Mouse (Mus musculus) liver, adult 2 months (tissue): ENCODE results near the gene Rln1. TPM values are rescaled to one million over a fixed set of nuclear protein-coding genes. Genes with fewer than 3 reads are reported as not detected.

Source experiments
- DNase-seq: peaks from one replicate; pipeline ENCODE4 v3.0.0-alpha.2; 2011; ENCODE audit warnings: low read depth, low spot score; ENCODE audit errors: extremely low read depth
- H3K27ac ChIP-seq: fragments of 200-500 bp; replicated peaks from 2 replicates; pipeline ENCODE4 v1.5.1; 2012; ENCODE audit warnings: low read depth, mild to moderate bottlenecking, control low read depth, inconsistent platforms, low read length; ENCODE audit not compliant: insufficient read depth
- H3K27me3 ChIP-seq: fragments of 200-500 bp; 2 replicates; pipeline ENCODE4 v1.6.1; 2012; ENCODE audit warnings: mild to moderate bottlenecking, moderate library complexity, low read length, inconsistent platforms; ENCODE audit not compliant: control insufficient read depth, insufficient read depth
- H3K36me3 ChIP-seq: fragments of 200-500 bp; 2 replicates; pipeline ENCODE4 v1.6.1; 2012; ENCODE audit warnings: low read length, inconsistent platforms; ENCODE audit not compliant: control insufficient read depth, insufficient read depth
- H3K4me1 ChIP-seq: fragments of 200-500 bp; 2 replicates; pipeline ENCODE4 v1.6.1; 2011; ENCODE audit warnings: low read length; ENCODE audit not compliant: control insufficient read depth, insufficient read depth
- H3K4me3 ChIP-seq: fragments of 200-500 bp; 2 replicates; pipeline ENCODE4 v1.5.1; 2011; ENCODE audit warnings: low read depth, mild to moderate bottlenecking, control low read depth, low read length, moderate library complexity; ENCODE audit not compliant: insufficient read depth
- H3K79me2 ChIP-seq: fragments of 200-500 bp; 2 replicates; pipeline ENCODE4 v1.6.1; 2012; ENCODE audit warnings: inconsistent platforms, mild to moderate bottlenecking, low read length, moderate library complexity; ENCODE audit not compliant: control insufficient read depth, insufficient read depth
- H3K9ac ChIP-seq: fragments of 200-500 bp; 2 replicates; pipeline ENCODE4 v1.6.1; 2012; ENCODE audit warnings: low read depth, mild to moderate bottlenecking, control low read depth, inconsistent platforms, low read length
- CTCF ChIP-seq: fragments of 200-500 bp; IDR thresholded peaks from 2 replicates; pipeline ENCODE4 v1.5.1; 2011; ENCODE audit warnings: low read depth, low read length, control low read depth
- POLR2A ChIP-seq: fragments of 200-500 bp; IDR thresholded peaks from 2 replicates; pipeline ENCODE4 v1.6.1; 2011; ENCODE audit warnings: low read length, control low read depth; ENCODE audit not compliant: insufficient read depth; ENCODE audit errors: extremely low read depth
- WGBS: fragments of 180-500 bp; shearing (Covaris S2); methylation state at CpG from one replicate; pipeline ENCODE4 v1.1.7; 2018; 5-methylcytosine and 5-hydroxymethylcytosine counted together
- polyA plus RNA-seq: library from polyadenylated mRNA; depleted of rRNA; stranded (reverse); fragments of >200 nt; gene quantifications from 2 replicates; pipeline ENCODE4 v1.2.3, GENCODE M21; 2012
- total RNA-seq: library from RNA; depleted of rRNA; stranded (reverse); fragments of >200 nt; gene quantifications from 2 replicates; pipeline ENCODE4 v1.2.3, GENCODE M21; 2014

Rln1 gene
- total and polyA plus RNA-seq, 2 experiments = not detected

- Histone ChIP-seq H3K4me1 (peaks cover 2% of the 10 kb centered on the region; the same call in 1 of the 2 replicates), H3K27me3 (no peaks in the 10 kb centered on the region), H3K36me3 (peaks cover 1% of the 10 kb centered on the region), H3K27ac (no peak overlapping the region), H3K9ac (no peak overlapping the region), H3K4me3 (peak overlapping the region; percentile 29; the same call in 1 of the 2 replicates), H3K79me2 (no peaks in the 10 kb centered on the region)
- TF ChIP-seq POLR2A = no peak
- peak; percentile 95 for TF ChIP-seq CTCF
- DNase-seq = peak; percentile 65
- 4% methylated on average over 20 of the region's 20 CpGs for WGBS
These were observed 20.7 kb upstream of the Rln1 start for GRCm38 (mm10) chr19:29354895-29355877.

DNA sequence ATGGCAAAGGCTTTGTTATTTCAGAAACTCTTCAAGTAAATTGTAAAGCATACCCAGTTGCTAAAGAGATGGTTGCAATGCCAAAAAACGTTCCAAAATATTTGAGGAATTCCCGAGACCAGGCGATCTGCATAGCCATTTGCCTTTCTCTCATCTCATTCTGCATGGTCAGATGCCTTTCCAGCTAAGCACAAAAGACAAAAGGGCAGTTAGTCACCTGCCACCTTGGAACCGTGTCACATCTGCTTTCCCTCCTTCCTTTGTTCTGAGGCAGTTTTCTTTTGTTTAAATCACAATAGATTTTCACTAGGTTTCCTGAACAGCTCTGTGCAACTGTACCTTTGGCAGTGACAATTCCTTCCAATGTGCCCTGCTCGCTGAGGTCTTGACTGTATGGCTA lies 16.5 kb upstream of the Rln1 start:
- DNase-seq = no peak
- H3K79me2 ChIP-seq = no peaks in the 10 kb centered on the region
- H3K27ac ChIP-seq = no peak overlapping the region
- WGBS = 82% methylated on average over 5 of the region's 5 CpGs
- TF ChIP-seq CTCF (no peak), POLR2A (no peak)
- peaks cover 2% of the 10 kb centered on the region; the same call in 1 of the 2 replicates for H3K4me1 ChIP-seq
- H3K36me3 ChIP-seq = peaks cover 2% of the 10 kb centered on the region
- no peak overlapping the region for H3K9ac ChIP-seq
- no peak overlapping the region for H3K4me3 ChIP-seq
- no peaks in the 10 kb centered on the region for H3K27me3 ChIP-seq

DNA sequence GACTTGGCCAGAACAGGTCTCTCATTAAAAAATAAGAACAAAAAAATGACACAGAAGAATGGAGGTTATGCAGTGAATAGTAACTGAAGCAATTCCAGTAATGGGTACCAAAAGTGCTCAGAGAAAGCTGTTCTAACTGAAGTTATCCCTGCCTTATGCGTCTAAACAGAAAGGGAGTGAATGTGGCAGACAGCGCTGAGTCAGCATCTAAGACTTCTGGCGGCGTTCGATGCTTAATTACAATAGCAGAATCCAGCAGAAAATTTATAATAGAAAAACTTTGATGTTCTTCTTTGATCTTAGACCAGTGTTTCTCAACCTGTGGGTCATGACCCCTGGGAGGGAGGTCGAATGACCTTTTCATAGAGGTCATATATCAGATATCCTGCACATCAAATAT lies 11.2 kb upstream of the Rln1 start:
- H3K4me3 ChIP-seq = no peak overlapping the region
- no peak overlapping the region for H3K27ac ChIP-seq
- H3K9ac ChIP-seq = no peak overlapping the region
- 45% methylated on average over 6 of the region's 6 CpGs for WGBS
- no peaks in the 10 kb centered on the region for H3K79me2 ChIP-seq
- no peaks in the 10 kb centered on the region; the same call in 1 of the 2 replicates for H3K4me1 ChIP-seq
- no peak for DNase-seq
- H3K36me3 ChIP-seq = peaks cover 2% of the 10 kb centered on the region; the same call in 1 of the 2 replicates
- H3K27me3 ChIP-seq = no peaks in the 10 kb centered on the region
- TF ChIP-seq POLR2A (no peak), CTCF (no peak)

DNA sequence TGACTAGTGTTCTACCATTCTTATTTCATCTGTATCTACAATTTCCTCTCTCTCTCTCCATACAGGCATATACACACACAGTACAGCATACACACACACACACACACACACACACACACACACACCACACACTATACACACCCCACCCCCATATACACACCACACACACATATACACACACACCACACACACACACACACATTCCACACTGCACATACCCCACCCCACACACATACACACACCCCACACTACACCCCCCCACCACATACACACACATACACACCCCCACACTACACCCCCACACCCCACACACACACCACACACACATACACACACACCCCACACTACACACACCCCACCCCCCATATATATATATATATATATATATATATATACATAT lies 10.4 kb upstream of the Rln1 start:
- TF ChIP-seq CTCF (no peak), POLR2A (no peak)
- Histone ChIP-seq H3K4me3 (no peak overlapping the region), H3K27ac (no peak overlapping the region), H3K27me3 (no peaks in the 10 kb centered on the region), H3K36me3 (no peaks in the 10 kb centered on the region), H3K9ac (no peak overlapping the region), H3K79me2 (no peaks in the 10 kb centered on the region), H3K4me1 (no peaks in the 10 kb centered on the region; the same call in 1 of the 2 replicates)
- no peak for DNase-seq

- no peaks in the 10 kb centered on the region for H3K79me2 ChIP-seq
- H3K4me1 ChIP-seq = no peaks in the 10 kb centered on the region; the same call in 1 of the 2 replicates
- WGBS = 93% methylated on average over 6 of the region's 6 CpGs
- H3K27ac ChIP-seq = no peak overlapping the region
- H3K4me3 ChIP-seq = no peak overlapping the region
- TF ChIP-seq CTCF (no peak), POLR2A (no peak)
- no peaks in the 10 kb centered on the region for H3K36me3 ChIP-seq
- no peak for DNase-seq
- no peaks in the 10 kb centered on the region for H3K27me3 ChIP-seq
- no peak overlapping the region for H3K9ac ChIP-seq
These were observed 7.8 kb upstream of the Rln1 start for GRCm38 (mm10) chr19:29342281-29342680.

DNA sequence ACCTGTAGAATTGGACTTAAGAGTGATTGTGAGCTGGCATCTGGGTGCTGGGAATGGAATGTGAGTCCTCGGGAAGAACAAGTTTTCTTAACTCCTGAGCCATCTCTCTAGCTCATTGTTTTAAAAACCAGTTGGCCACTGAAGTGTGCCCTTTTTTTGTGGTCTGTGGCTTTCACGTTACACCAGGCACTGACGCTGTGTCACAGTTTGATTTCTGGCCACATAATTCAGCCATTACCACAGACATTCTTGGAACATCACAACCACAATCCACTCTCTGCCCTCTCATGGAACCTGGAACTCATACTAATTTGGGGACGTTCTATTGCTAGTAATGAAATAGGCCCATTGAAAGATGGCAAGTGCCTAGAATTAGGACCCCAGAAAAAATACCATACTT lies 6.6 kb upstream of the Rln1 start:
- 81% methylated on average over 4 of the region's 4 CpGs for WGBS
- DNase-seq = no peak
- Histone ChIP-seq H3K79me2 (no peaks in the 10 kb centered on the region), H3K4me3 (no peak overlapping the region), H3K9ac (no peak overlapping the region), H3K27me3 (no peaks in the 10 kb centered on the region), H3K36me3 (no peaks in the 10 kb centered on the region), H3K27ac (no peak overlapping the region), H3K4me1 (no peaks in the 10 kb centered on the region; the same call in 1 of the 2 replicates)
- no peak for TF ChIP-seq POLR2A
- TF ChIP-seq CTCF = no peak
